Mouse (Mus musculus): ENCODE results near the gene Tpbpa. TPM values are rescaled to one million over a fixed set of nuclear protein-coding genes. Genes with fewer than 3 reads are reported as not detected.
"Not testable (repeated sequence)": the region's sequence is repeated elsewhere in the genome, so short reads cannot be mapped to it uniquely, and the experiment has no call there.

The Tpbpa gene
- not detected in 2 replicates for polyA plus RNA-seq (2011; ENCODE audit: insufficient read depth, insufficient read length, low replicate concordance, missing spikeins)

DNA sequence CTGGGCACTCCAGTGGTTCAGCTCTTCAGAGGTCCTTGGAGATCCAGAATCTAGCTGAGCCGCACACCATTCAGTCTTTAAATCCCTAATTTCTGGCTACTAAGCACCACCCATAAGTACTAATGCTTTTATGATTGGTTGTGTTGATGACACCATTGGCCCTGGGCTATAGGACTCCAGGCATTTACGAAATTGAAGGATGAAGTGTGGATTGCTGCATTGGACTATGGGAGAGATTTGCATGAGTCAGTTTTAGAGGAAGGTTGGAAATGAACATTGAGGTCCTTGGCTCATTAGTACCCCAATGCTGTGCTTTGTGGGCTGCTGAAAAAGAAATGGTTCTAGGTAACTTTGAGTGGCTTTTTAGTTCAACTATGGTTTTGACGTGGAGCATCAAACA lies at the start of gene Tpbpa:
Gene Tpbpa (minus strand): TSS at position 101 of the 400 bp plus-strand sequence.
- not testable (repeated sequence) for H3K4me1 ChIP-seq (ENCODE audit: control insufficient read depth, insufficient read depth, low read length); H3K27ac ChIP-seq (ENCODE audit: control insufficient read depth, insufficient read depth, low read depth, low read length, poor library complexity); H3K4me3 ChIP-seq (replicated peaks; ENCODE audit: control insufficient read depth, low read depth, low read length)
- WGBS = 75% methylated on average over 3 of the region's 3 CpGs

DNA sequence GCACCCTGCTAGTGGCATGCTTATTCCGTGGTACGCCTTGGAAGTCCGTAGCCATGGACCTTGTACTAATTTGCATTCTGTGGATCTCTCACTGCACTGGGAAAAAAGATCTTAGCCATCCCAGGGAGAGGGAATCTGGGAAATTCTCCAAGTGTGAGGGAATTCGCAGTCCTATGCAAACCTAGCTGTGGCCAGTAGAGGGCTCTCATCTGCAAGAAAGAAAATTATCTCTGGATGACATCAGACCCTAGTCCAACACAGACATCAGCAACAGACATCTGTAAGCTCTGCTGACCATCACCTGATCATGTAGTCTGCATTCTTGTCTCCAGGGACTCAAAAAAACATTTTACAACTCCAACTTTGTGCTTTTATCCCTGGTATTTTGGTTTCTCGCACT lies 45.1 kb upstream of the Tpbpa start:
- not testable (repeated sequence) for H3K4me1 ChIP-seq (ENCODE audit: control insufficient read depth, insufficient read depth, low read length); H3K4me3 ChIP-seq (replicated peaks; ENCODE audit: control insufficient read depth, low read depth, low read length); H3K27ac ChIP-seq (ENCODE audit: control insufficient read depth, insufficient read depth, low read depth, low read length, poor library complexity)
- WGBS = 77% methylated on average over 5 of the region's 5 CpGs

DNA sequence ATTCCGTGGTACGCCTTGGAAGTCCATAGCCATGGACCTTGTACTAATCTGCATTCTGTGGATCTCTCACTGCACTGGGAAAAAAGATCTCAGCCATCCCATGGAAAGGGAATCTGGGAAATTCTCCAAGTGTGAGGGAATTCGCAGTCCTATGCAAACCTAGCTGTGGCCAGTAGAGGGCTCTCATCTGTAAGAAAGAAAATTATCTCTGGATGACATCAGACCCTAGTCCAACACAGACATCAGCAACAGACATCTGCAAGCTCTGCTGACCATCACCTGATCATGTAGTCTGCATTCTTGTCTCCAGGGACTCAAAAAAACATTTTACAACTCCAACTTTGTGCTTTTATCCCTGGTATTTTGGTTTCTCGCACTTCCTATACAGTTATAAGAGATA lies 30.5 kb upstream of the Tpbpa start:
- H3K4me1 ChIP-seq (ENCODE audit: control insufficient read depth, insufficient read depth, low read length); H3K27ac ChIP-seq (ENCODE audit: control insufficient read depth, insufficient read depth, low read depth, low read length, poor library complexity); H3K4me3 ChIP-seq (replicated peaks; ENCODE audit: control insufficient read depth, low read depth, low read length): not testable (repeated sequence)
- WGBS = 77% methylated on average over 4 of the region's 4 CpGs

DNA sequence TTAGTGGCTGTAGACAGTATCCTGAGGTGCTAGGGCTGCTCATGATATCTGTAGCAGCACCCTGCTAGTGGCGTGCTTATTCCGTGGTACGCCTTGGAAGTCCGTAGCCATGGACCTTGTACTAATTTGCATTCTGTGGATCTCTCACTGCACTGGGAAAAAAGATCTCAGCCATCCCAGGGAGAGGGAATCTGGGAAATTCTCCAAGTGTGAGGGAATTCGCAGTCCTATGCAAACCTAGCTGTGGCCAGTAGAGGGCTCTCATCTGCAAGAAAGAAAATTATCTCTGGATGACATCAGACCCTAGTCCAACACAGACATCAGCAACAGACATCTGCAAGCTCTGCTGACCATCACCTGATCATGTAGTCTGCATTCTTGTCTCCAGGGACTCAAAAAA lies 22.2 kb upstream of the Tpbpa start:
- WGBS = 62% methylated on average over 4 of the region's 5 CpGs
- not testable (repeated sequence) for H3K27ac ChIP-seq (ENCODE audit: control insufficient read depth, insufficient read depth, low read depth, low read length, poor library complexity); H3K4me1 ChIP-seq (ENCODE audit: control insufficient read depth, insufficient read depth, low read length); H3K4me3 ChIP-seq (replicated peaks; ENCODE audit: control insufficient read depth, low read depth, low read length)

DNA sequence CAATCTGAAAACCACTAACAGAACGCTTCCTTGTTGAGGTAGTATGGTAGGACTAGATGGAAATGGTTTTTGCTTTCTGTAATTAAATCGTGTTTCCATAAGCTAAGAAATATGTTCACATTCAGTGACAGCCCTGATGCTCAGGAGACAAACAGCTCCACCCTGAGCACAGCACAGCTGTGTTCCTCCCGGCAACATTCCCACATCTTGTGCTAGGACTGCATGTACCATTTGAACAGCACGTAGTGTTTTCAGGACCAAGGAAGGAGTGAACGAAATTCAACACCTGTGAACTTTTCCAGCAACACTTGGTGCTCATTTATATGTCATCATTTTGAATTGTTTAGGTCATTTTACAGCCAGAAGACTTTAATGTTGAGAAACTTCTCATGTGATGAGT lies 19.9 kb upstream of the Tpbpa start:
- 65% methylated on average over 5 of the region's 5 CpGs for WGBS
- Histone ChIP-seq H3K4me3 (replicated peaks; ENCODE audit: control insufficient read depth, low read depth, low read length) (no peak overlapping the region), H3K27ac (ENCODE audit: control insufficient read depth, insufficient read depth, low read depth, low read length, poor library complexity) (no peak overlapping the region), H3K4me1 (ENCODE audit: control insufficient read depth, insufficient read depth, low read length) (no peaks in the 10 kb centered on the region)
- TF ChIP-seq POLR2A (IDR thresholded peaks at IDR 0.05; ENCODE audit: borderline replicate concordance, control insufficient read depth, low read depth, low read length) (no peak), CTCF (IDR thresholded peaks at IDR 0.05; ENCODE audit: control insufficient read depth, insufficient read depth, low read length) (no peak)

DNA sequence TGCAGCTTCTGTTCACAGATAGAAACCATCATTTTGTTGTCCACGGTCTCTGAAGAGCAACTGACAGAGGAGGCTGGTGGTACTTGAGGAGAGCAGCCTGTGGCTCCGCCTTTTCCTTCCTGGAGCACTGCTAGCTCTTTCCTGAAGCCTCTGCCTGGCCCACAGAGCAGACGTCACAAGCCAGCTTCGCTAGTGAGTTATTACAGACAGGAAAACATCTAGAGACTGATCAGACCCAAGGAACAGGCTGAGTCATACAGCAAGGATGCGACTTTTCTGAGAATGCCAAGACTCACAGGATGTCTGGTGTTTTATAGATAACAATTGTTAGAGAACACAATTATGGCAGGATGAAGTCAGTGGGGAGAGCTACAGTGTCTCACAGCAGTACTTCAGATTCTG lies 5.3 kb downstream of the Tpbpa start, which contains the start of the genes Gm49391 and Ctla2a:
Gene Gm49391 (minus strand): TSS at position 72 of the 402 bp plus-strand sequence.
Gene Ctla2a (minus strand): TSS at position 126 of the 402 bp plus-strand sequence.
- no peaks in the 10 kb centered on the region for H3K4me1 ChIP-seq (ENCODE audit: control insufficient read depth, insufficient read depth, low read length)
- H3K27ac ChIP-seq (ENCODE audit: control insufficient read depth, insufficient read depth, low read depth, low read length, poor library complexity) = no peak within 1 kb of the TSS
- WGBS = 2% methylated on average over 5 of the region's 5 CpGs
- no peak within 1 kb of the TSS for H3K4me3 ChIP-seq (replicated peaks; ENCODE audit: control insufficient read depth, low read depth, low read length)
- no peak for TF ChIP-seq CTCF (IDR thresholded peaks at IDR 0.05; ENCODE audit: control insufficient read depth, insufficient read depth, low read length)
- TF ChIP-seq POLR2A (IDR thresholded peaks at IDR 0.05; ENCODE audit: borderline replicate concordance, control insufficient read depth, low read depth, low read length) = no peak

DNA sequence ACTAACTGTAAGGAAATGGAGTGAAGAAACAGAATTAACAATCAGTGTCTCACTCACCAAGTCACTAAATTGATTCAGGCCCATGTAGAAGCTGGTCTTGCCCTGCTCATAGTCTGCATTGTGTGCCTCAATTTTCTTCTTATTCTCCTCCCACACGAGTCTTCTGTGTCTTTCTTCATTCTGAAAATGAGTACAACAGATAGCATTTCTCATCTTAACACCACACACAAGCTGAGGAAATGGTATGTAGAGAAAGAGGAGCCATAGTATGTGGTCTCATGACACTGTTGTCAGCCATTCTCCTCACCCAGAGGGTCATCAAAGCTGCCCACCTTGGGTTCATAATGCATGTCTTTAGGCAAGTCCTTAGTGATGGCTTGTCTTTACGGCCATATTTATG lies 6.3 kb downstream of the Tpbpa start, which contains the start of gene Gm49393:
Gene Gm49393 (minus strand): TSS at position 101 of the 400 bp plus-strand sequence.
- 57% methylated on average over 2 of the region's 2 CpGs for WGBS
- H3K4me3 ChIP-seq (replicated peaks; ENCODE audit: control insufficient read depth, low read depth, low read length); H3K27ac ChIP-seq (ENCODE audit: control insufficient read depth, insufficient read depth, low read depth, low read length, poor library complexity); H3K4me1 ChIP-seq (ENCODE audit: control insufficient read depth, insufficient read depth, low read length): not testable (repeated sequence)

DNA sequence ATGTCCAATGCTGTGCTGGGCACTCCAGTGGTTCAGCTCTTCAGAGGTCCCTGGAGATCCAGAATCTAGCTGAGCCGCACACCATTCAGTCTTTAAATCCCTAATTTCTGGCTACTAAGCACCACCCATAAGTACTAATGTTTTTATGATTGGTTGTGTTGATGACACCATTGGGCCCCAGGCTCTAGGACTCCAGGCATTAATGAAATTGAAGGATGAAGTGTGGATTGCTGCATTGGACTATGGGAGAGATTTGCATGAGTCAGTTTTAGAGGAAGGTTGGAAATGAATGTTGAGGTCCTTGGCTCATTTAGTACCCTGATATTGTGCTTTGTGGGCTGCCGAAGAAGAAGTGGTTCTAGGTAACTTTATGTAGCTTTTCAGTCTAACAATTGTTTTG lies 37.0 kb downstream of the Tpbpa start, which contains the start of gene Tpbpb:
Gene Tpbpb (minus strand): TSS at position 101 of the 400 bp plus-strand sequence.
- 55% methylated on average over 2 of the region's 2 CpGs for WGBS
- not testable (repeated sequence) for H3K27ac ChIP-seq (ENCODE audit: control insufficient read depth, insufficient read depth, low read depth, low read length, poor library complexity); H3K4me1 ChIP-seq (ENCODE audit: control insufficient read depth, insufficient read depth, low read length); H3K4me3 ChIP-seq (replicated peaks; ENCODE audit: control insufficient read depth, low read depth, low read length)

DNA sequence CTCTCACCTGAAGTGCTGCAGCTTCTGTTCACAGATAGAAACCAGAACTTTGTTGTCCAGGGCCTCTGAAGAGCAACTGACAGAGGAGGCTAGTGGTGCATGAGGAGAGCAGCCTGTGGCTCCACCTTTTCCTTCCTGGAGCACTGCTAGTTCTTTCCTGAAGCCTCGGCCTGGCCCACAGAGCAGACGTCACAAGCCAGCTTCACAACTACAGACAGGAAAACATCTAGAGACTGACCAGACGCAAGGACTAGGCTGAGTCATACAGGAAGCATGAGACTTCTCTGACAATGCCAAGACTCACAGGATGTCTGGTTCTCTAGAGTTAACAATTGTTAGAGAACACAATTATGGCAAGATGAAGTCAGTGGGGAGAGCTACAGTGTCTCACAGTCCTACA lies 44.5 kb downstream of the Tpbpa start, which contains the start of gene Ctla2b:
Gene Ctla2b (minus strand): TSS at position 120 of the 400 bp plus-strand sequence.
- TF ChIP-seq CTCF (IDR thresholded peaks at IDR 0.05; ENCODE audit: control insufficient read depth, insufficient read depth, low read length) (no peak), POLR2A (IDR thresholded peaks at IDR 0.05; ENCODE audit: borderline replicate concordance, control insufficient read depth, low read depth, low read length) (no peak)
- Histone ChIP-seq H3K27ac (ENCODE audit: control insufficient read depth, insufficient read depth, low read depth, low read length, poor library complexity) (no peak within 1 kb of the TSS), H3K4me3 (replicated peaks; ENCODE audit: control insufficient read depth, low read depth, low read length) (no peak within 1 kb of the TSS), H3K4me1 (ENCODE audit: control insufficient read depth, insufficient read depth, low read length) (no peaks in the 10 kb centered on the region)
- WGBS = 4% methylated on average over 3 of the region's 3 CpGs

DNA sequence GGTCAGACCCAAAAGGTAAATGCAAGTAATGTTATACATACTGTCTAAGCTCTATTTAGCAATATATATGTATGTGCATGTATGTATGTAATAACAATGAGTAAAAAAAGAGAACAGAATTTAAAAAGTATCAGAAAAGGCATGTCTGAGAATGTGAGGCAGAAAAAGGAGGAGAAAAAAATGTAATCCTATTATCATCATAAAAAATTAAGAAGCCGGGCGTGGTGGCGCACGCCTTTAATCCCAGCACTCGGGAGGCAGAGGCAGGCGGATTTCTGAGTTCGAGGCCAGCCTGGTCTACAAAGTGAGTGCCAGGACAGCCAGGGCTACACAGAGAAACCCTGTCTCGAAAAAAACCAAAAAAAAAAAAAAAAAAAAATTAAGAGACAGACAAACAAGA lies 45.0 kb downstream of the Tpbpa start, which contains the start of gene Gm49392:
Gene Gm49392 (minus strand): TSS at position 101 of the 400 bp plus-strand sequence.
- not testable (repeated sequence) for H3K4me1 ChIP-seq (ENCODE audit: control insufficient read depth, insufficient read depth, low read length); H3K27ac ChIP-seq (ENCODE audit: control insufficient read depth, insufficient read depth, low read depth, low read length, poor library complexity); H3K4me3 ChIP-seq (replicated peaks; ENCODE audit: control insufficient read depth, low read depth, low read length)
- WGBS = 76% methylated on average over 8 of the region's 8 CpGs

Measured in bone marrow, adult 2 months (tissue).